Mouse (Mus musculus) stomach, embryonic 16.5 days (tissue): ENCODE results near the gene Armcx2. TPM values are rescaled to one million over a fixed set of nuclear protein-coding genes. Genes with fewer than 3 reads are reported as not detected.
A peak's percentile ranks its signal among the peaks of the same experiment; 100 is the strongest.

Experiments used
- ATAC-seq: fragments of 200-750 bp; cut with Nextera tagmentation; 2 replicates; pipeline ENCODE4 v1.8.0; 2017; ENCODE audit warnings: moderate number of reproducible peaks, moderate TSS enrichment; ENCODE audit not compliant: insufficient read depth, low FRiP score
- H3K27ac ChIP-seq: fragments of 300-500 bp; sonication (generic); 2 replicates; pipeline ENCODE4 v1.5.1; 2014; ENCODE audit warnings: low read length
- H3K27me3 ChIP-seq: fragments of 300-500 bp; sonication (generic); 2 replicates; pipeline ENCODE4 v1.6.1; 2014; ENCODE audit warnings: low read length, control low read depth, mixed read lengths; ENCODE audit not compliant: control insufficient read depth, insufficient read depth
- H3K36me3 ChIP-seq: fragments of 300-500 bp; sonication (generic); 2 replicates; pipeline ENCODE4 v1.6.1; 2014; ENCODE audit warnings: low read length; ENCODE audit not compliant: control insufficient read depth, insufficient read depth
- H3K4me1 ChIP-seq: fragments of 300-500 bp; sonication (generic); 2 replicates; pipeline ENCODE4 v1.6.1; 2014; ENCODE audit warnings: low read length, control low read depth, mixed read lengths; ENCODE audit not compliant: control insufficient read depth, insufficient read depth
- H3K4me2 ChIP-seq: fragments of 300-500 bp; sonication (generic); 2 replicates; pipeline ENCODE4 v1.6.1; 2014; ENCODE audit warnings: low read depth, low read length, mixed read lengths
- H3K4me3 ChIP-seq: fragments of 300-500 bp; sonication (generic); replicated peaks from 2 replicates; pipeline ENCODE4 v1.5.1; 2014; ENCODE audit warnings: mild to moderate bottlenecking, low read length
- H3K9ac ChIP-seq: fragments of 300-500 bp; sonication (generic); 2 replicates; pipeline ENCODE4 v1.6.1; 2014; ENCODE audit warnings: low read length
- H3K9me3 ChIP-seq: fragments of 300-500 bp; sonication (generic); replicated peaks from 2 replicates; pipeline ENCODE4 v1.6.1; 2016; ENCODE audit warnings: low read length, control low read depth; ENCODE audit not compliant: control insufficient read depth
- WGBS: fragments of 180-500 bp; shearing (Covaris S2); extraction: QIAGEN DNeasy Blood & Tissue Kit; methylation state at CpG from one replicate; pipeline ENCODE4 v1.1.7; 2014; 5-methylcytosine and 5-hydroxymethylcytosine counted together
- microRNA-seq: library from miRNA; unstranded; fragments of <30 nt; microRNA quantifications from one replicate; pipeline ENCODE4, GENCODE M21; 2016
- polyA plus RNA-seq: library from polyadenylated mRNA; unstranded; fragments of >200 nt; fragmentation: Nextera tagmentation; extraction: Ambion mirVana; gene quantifications from 2 replicates; pipeline ENCODE4 v1.2.1, GENCODE M21; 2015

Armcx2 gene
- polyA plus RNA-seq, 1 experiment from 2014 or later = 60.3 TPM

- H3K4me1 ChIP-seq = no peaks in the 10 kb centered on the region
- WGBS = 18% methylated on average over 46 of the region's 46 CpGs
- no peaks in the 10 kb centered on the region for H3K36me3 ChIP-seq
- H3K9ac ChIP-seq = peak within 1 kb of the TSS; percentile 72
- ATAC-seq = peak; percentile 94
- H3K4me3 ChIP-seq = peak within 1 kb of the TSS; percentile 57
- H3K9me3 ChIP-seq = no peaks in the 10 kb centered on the region
- H3K4me2 ChIP-seq = peak within 1 kb of the TSS; percentile 51
- H3K27me3 ChIP-seq = no peaks in the 10 kb centered on the region; the same call in 1 of the 2 replicates
- H3K27ac ChIP-seq = peak within 1 kb of the TSS; percentile 72
These were observed 52.4 kb downstream of the Armcx2 start, which contains the start of gene Armcx3 for GRCm38 (mm10) chrX:134756434-134757292. Armcx3 (plus strand) TSS chrX:134756595.

Small RNAs within 50 kb of the gene (microRNA-seq; reads per million reads assigned to microRNA genes)
- not detected for gene Mir7093

Other genes with a start within 250 kb of the Armcx2 start
- gene Btk, start 225.7 kb downstream of the Armcx2 start, polyA plus RNA-seq = 1.9 and 3.0 TPM in 2 replicates
- 322 and 424 TPM in 2 replicates for gene Rpl36a, start 223.6 kb downstream of the Armcx2 start, polyA plus RNA-seq
- 6.5 and 7.1 TPM in 2 replicates for gene Gla, start 208.1 kb downstream of the Armcx2 start, polyA plus RNA-seq
- 138 and 141 TPM in 2 replicates for gene Hnrnph2, start 208.0 kb downstream of the Armcx2 start, polyA plus RNA-seq
- 2.8 and 3.5 TPM in 2 replicates for gene Armcx4, start 122.7 kb downstream of the Armcx2 start, polyA plus RNA-seq
- gene Armcx1, start 91.3 kb downstream of the Armcx2 start, polyA plus RNA-seq = 51.6 TPM in 2 replicates
- 20.8 and 23.9 TPM in 2 replicates for gene Armcx6, start 57.8 kb downstream of the Armcx2 start, polyA plus RNA-seq
- gene Armcx3, start 52.6 kb downstream of the Armcx2 start, polyA plus RNA-seq = 88.8 and 92.8 TPM in 2 replicates
- gene Nxf2, start 155.5 kb upstream of the Armcx2 start, polyA plus RNA-seq = 0.59 and 0.64 TPM in 2 replicates
- gene Zmat1, start 200.0 kb upstream of the Armcx2 start, polyA plus RNA-seq = 4.4 and 5.0 TPM in 2 replicates